Mouse (Mus musculus): ENCODE results near the gene Arih1. TPM values are rescaled to one million over a fixed set of nuclear protein-coding genes. Genes with fewer than 3 reads are reported as not detected.

The Arih1 gene
- polyA plus RNA-seq, 1 experiment from 2014 or later = 4.1 TPM

DNA sequence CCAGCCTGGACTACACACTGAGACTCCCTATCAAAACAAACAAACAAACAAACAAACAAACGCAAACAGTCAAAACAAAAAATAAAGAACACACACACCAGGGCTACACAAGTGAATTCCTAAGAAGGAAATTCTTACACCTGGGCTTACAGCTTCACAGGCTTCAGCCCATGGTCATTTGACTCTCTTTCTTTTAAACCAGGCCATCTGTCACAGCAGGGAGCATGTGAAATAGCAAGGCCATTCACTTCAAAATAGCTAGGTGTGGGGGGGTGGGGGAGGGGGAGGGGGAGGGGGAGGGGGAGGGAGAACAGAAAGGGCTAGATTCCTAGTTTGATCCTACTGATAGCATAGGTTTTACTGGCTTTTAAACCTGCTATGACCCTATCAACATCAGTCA lies 21.7 kb upstream of the Arih1 start:
- H3K9me3 ChIP-seq (ENCODE audit: low read length) = no peaks in the 10 kb centered on the region
- no peak for ATAC-seq
- H3K27me3 ChIP-seq (ENCODE audit: insufficient read depth, low read length) = no peaks in the 10 kb centered on the region
- no peak for DNase-seq
- no peaks in the 10 kb centered on the region for H3K4me1 ChIP-seq (ENCODE audit: insufficient read depth)
- no peak overlapping the region for H3K9ac ChIP-seq (replicated peaks)
- no peaks in the 10 kb centered on the region for H3K36me3 ChIP-seq (replicated peaks; ENCODE audit: insufficient read depth, low read length)
- H3K4me3 ChIP-seq (ENCODE audit: low read depth, low read length) = no peak overlapping the region
- WGBS (ENCODE audit: insufficient replicate concordance) = 46% methylated on average over 1 of the region's 1 CpGs
- no peak overlapping the region for H3K4me2 ChIP-seq (ENCODE audit: low read depth, low read length)
- H3K27ac ChIP-seq (ENCODE audit: low read depth) = no peak overlapping the region
- TF ChIP-seq CTCF (IDR thresholded peaks at IDR 0.05; ENCODE audit: low read depth) (no peak), EP300 (IDR thresholded peaks at IDR 0.05; ENCODE audit: low read depth) (no peak)

DNA sequence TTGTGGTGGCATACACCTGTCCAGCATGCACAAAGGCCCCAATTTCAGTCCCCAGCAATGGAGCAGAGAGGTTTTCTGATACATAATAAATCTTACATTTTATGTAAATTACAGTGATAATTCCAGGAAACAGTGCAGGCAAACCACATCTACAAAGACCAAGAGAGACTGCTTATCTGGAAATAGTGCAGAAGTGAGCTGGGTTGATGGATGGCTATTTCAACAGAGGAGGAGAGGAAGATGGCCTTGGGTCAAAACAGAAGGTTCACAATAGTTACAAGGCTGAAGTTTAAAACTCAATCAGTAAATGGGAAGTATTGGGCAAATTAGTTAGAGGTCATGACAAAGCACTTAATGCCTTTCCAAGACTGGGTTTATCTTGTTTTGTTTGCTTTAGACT lies 913 bp upstream of the Arih1 start:
- DNase-seq (no peak), ATAC-seq (no peak)
- Histone ChIP-seq H3K4me2 (ENCODE audit: low read depth, low read length) (peak overlapping the region; percentile 96), H3K9me3 (ENCODE audit: low read length) (no peaks in the 10 kb centered on the region), H3K4me1 (ENCODE audit: insufficient read depth) (peaks cover 20% of the 10 kb centered on the region), H3K4me3 (ENCODE audit: low read depth, low read length) (peak overlapping the region; percentile 97), H3K27me3 (ENCODE audit: insufficient read depth, low read length) (no peaks in the 10 kb centered on the region), H3K27ac (ENCODE audit: low read depth) (peak overlapping the region; percentile 100), H3K9ac (replicated peaks) (peak overlapping the region; percentile 99), H3K36me3 (replicated peaks; ENCODE audit: insufficient read depth, low read length) (no peaks in the 10 kb centered on the region)
- TF ChIP-seq EP300 (IDR thresholded peaks at IDR 0.05; ENCODE audit: low read depth) (no peak), CTCF (IDR thresholded peaks at IDR 0.05; ENCODE audit: low read depth) (no peak)

DNA sequence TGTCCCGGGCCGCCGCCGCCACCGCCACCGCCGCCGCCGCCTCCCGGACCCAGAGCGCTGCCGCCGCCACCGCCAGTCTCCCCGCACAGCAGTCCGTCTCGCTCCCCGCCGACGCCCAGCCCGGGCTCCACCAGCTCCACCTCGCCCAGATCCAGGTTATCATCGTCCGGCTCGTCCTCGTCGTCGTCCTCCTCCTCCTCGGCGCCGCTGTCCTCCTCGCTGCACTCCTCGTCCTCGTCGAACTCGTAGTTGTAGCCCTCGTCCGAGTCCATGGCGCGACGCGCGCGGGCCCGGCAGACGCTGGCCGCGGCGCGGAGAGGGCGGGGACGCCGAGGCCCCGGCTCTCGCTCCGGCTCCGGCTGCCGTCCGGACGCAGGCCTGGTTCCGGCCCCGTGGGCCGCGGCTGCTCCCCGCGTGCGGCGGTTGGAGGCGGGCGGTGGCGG lies 321 bp downstream of the Arih1 start:
- peak overlapping the region; percentile 96 for H3K4me2 ChIP-seq (ENCODE audit: low read depth, low read length)
- no peaks in the 10 kb centered on the region for H3K27me3 ChIP-seq (ENCODE audit: insufficient read depth, low read length)
- WGBS (ENCODE audit: insufficient replicate concordance) = under 1% methylated on average over 45 of the region's 71 CpGs
- ATAC-seq (peak; percentile 74), DNase-seq (no peak)
- TF ChIP-seq EP300 (IDR thresholded peaks at IDR 0.05; ENCODE audit: low read depth) = no peak
- TF ChIP-seq CTCF (IDR thresholded peaks at IDR 0.05; ENCODE audit: low read depth) = no peak
- H3K4me3 ChIP-seq (ENCODE audit: low read depth, low read length) = peak overlapping the region; percentile 97
- H3K9me3 ChIP-seq (ENCODE audit: low read length) = no peaks in the 10 kb centered on the region
- H3K4me1 ChIP-seq (ENCODE audit: insufficient read depth) = peaks cover 20% of the 10 kb centered on the region
- H3K9ac ChIP-seq (replicated peaks) = peak overlapping the region; percentile 99
- peak overlapping the region; percentile 100 for H3K27ac ChIP-seq (ENCODE audit: low read depth)
- no peaks in the 10 kb centered on the region for H3K36me3 ChIP-seq (replicated peaks; ENCODE audit: insufficient read depth, low read length)

DNA sequence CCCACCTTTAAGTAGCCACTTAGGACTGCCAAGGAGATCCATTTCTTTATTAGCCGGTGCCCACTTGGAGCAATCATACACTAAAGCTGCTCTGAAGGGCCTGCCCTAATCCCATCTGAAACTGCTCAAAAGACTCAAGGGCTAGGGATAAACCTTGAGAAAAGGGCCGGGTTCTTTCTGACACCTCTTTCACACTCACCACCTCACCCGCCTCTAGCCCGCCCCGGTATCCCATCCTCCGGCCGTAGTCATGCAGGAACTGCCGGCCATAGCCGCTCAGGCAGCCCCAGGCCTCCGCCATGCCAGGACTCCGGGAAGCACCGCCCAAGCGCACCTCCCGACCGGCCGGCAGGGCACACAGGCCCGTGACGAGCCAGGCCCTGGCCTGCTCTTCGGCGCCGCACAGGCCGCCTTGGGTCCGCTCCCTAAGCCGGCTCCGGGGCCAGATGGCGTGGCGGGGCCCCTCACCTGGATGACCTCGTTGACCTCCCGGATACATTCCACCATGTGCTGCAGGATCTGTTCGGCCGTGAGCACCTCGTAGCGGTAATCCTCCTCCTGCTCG lies 825 bp downstream of the Arih1 start:
- peak overlapping the region; percentile 96 for H3K4me2 ChIP-seq (ENCODE audit: low read depth, low read length)
- no peaks in the 10 kb centered on the region for H3K27me3 ChIP-seq (ENCODE audit: insufficient read depth, low read length)
- DNase-seq = peak; percentile 82
- peak overlapping the region; percentile 100 for H3K27ac ChIP-seq (ENCODE audit: low read depth)
- TF ChIP-seq CTCF (IDR thresholded peaks at IDR 0.05; ENCODE audit: low read depth) = peak; percentile 23; the same call in 1 of the 2 replicates
- TF ChIP-seq EP300 (IDR thresholded peaks at IDR 0.05; ENCODE audit: low read depth) = no peak
- H3K9ac ChIP-seq (replicated peaks) = peak overlapping the region; percentile 99
- H3K36me3 ChIP-seq (replicated peaks; ENCODE audit: insufficient read depth, low read length) = no peaks in the 10 kb centered on the region
- WGBS (ENCODE audit: insufficient replicate concordance) = under 1% methylated on average over 19 of the region's 34 CpGs
- H3K9me3 ChIP-seq (ENCODE audit: low read length) = no peaks in the 10 kb centered on the region
- peak; percentile 58 for ATAC-seq
- H3K4me3 ChIP-seq (ENCODE audit: low read depth, low read length) = peak overlapping the region; percentile 97
- H3K4me1 ChIP-seq (ENCODE audit: insufficient read depth) = peaks cover 20% of the 10 kb centered on the region

DNA sequence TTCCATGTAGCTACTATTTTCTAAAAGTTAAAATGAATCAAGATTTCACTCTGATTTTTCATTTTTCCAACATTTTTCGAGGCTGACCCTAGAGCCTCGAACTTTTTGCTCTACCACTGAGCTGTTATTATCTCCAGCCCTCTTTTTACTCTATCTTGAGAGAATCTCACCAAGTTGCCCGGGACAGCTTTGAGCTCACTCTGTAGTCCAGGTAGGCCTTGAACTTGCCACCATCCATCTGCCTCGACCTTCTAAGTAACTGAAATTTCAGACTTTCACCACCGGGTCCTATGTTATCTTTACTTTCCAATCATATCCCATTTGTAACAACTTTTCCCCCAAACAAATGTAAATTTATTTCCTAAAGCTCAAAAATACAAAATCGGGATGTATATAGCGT lies 1.7 kb downstream of the Arih1 start:
- WGBS (ENCODE audit: insufficient replicate concordance) = 9% methylated on average over 7 of the region's 7 CpGs
- Histone ChIP-seq H3K9ac (replicated peaks) (peak overlapping the region; percentile 99), H3K4me2 (ENCODE audit: low read depth, low read length) (peak overlapping the region; percentile 96), H3K9me3 (ENCODE audit: low read length) (no peaks in the 10 kb centered on the region), H3K4me1 (ENCODE audit: insufficient read depth) (peaks cover 20% of the 10 kb centered on the region), H3K27ac (ENCODE audit: low read depth) (peak overlapping the region; percentile 100; the same call in 1 of the 2 replicates), H3K4me3 (ENCODE audit: low read depth, low read length) (peak overlapping the region; percentile 97), H3K36me3 (replicated peaks; ENCODE audit: insufficient read depth, low read length) (no peaks in the 10 kb centered on the region), H3K27me3 (ENCODE audit: insufficient read depth, low read length) (no peaks in the 10 kb centered on the region)
- no peak for TF ChIP-seq CTCF (IDR thresholded peaks at IDR 0.05; ENCODE audit: low read depth)
- no peak for TF ChIP-seq EP300 (IDR thresholded peaks at IDR 0.05; ENCODE audit: low read depth)
- no peak for ATAC-seq
- DNase-seq = no peak

DNA sequence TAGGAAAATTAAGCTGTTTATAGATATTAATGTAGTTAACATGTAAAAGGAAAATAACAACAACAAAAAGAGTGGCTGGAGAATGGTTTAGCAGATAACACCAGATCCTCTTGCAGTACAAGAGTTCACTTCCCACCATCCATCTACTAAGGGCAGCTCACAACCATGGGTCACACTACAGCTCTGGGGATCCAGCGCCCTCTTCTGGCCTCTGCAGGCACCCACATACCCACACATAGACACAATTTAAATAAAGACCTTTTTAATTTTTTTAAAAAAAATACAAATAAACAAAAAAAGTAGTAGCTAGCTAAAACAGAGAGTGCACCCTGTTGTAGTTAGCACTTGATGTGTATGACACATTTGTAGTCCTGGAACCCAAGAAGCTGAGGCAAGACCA lies 4.0 kb downstream of the Arih1 start:
- Histone ChIP-seq H3K9me3 (ENCODE audit: low read length) (no peaks in the 10 kb centered on the region), H3K9ac (replicated peaks) (no peak overlapping the region), H3K27me3 (ENCODE audit: insufficient read depth, low read length) (no peaks in the 10 kb centered on the region), H3K4me2 (ENCODE audit: low read depth, low read length) (peak overlapping the region; percentile 27; the same call in 1 of the 2 replicates), H3K4me3 (ENCODE audit: low read depth, low read length) (no peak overlapping the region), H3K4me1 (ENCODE audit: insufficient read depth) (peaks cover 16% of the 10 kb centered on the region), H3K27ac (ENCODE audit: low read depth) (no peak overlapping the region), H3K36me3 (replicated peaks; ENCODE audit: insufficient read depth, low read length) (no peaks in the 10 kb centered on the region)
- 24% methylated on average over 1 of the region's 1 CpGs for WGBS (ENCODE audit: insufficient replicate concordance)
- peak; percentile 80 for TF ChIP-seq CTCF (IDR thresholded peaks at IDR 0.05; ENCODE audit: low read depth)
- TF ChIP-seq EP300 (IDR thresholded peaks at IDR 0.05; ENCODE audit: low read depth) = no peak
- DNase-seq = peak; percentile 70
- ATAC-seq = no peak
